Mouse (Mus musculus): ENCODE measurements around the gene Vmn2r72. TPM values are rescaled to one million over a fixed set of nuclear protein-coding genes. Genes with fewer than 3 reads are reported as not detected.

Vmn2r72 gene
- not detected in 4 replicates for total RNA-seq (2023; ENCODE audit: inconsistent age)

GRCm38 (mm10) chr7:85754997-85755396 is at the start of gene Vmn2r72:
Vmn2r72 (minus strand) TSS chr7:85755097.

Other genes starting within 250 kb of the Vmn2r72 start
- not detected in 4 replicates for gene Vmn2r71, start 192.0 kb downstream of the Vmn2r72 start, total RNA-seq (2023; ENCODE audit: inconsistent age)
- not detected in 4 replicates for gene Vmn2r70, start 185.9 kb downstream of the Vmn2r72 start, total RNA-seq (2023; ENCODE audit: inconsistent age)
- gene Vmn2r73, start 121.2 kb upstream of the Vmn2r72 start, total RNA-seq (2023; ENCODE audit: inconsistent age), result not detected in 4 replicates
- not detected in 4 replicates for gene Vmn2r74, start 206.5 kb upstream of the Vmn2r72 start, total RNA-seq (2023; ENCODE audit: inconsistent age)